Mouse (Mus musculus) adrenal gland, adult 2 months (tissue): ENCODE results near the gene Rraga. TPM values are rescaled to one million over a fixed set of nuclear protein-coding genes. Genes with fewer than 3 reads are reported as not detected.
A peak's percentile ranks its signal among the peaks of the same experiment; 100 is the strongest.

Source experiments
- DNase-seq: peaks from one replicate; pipeline ENCODE4 v3.0.0; 2021
- long read RNA-seq: library from polyadenylated mRNA; stranded (forward); transcript quantifications from one replicate; pipeline ENCODE4 v2.0.0, GENCODE M21; 2021
- polyA plus RNA-seq: library from polyadenylated mRNA; depleted of rRNA; stranded (reverse); fragments of >200 nt; gene quantifications from 2 replicates; pipeline ENCODE4 v1.2.3, GENCODE M21; 2012; rRNA removed
- total RNA-seq, 2 experiments: library from RNA; stranded (reverse); gene quantifications; 2 replicates each; pipeline ENCODE4 v1.2.3; 2021

Gene Rraga
- total RNA-seq: 100 to 1,000 TPM in 1 of 2 experiments, 10 to 100 TPM in 1; 91.5 to 124 TPM
- polyA plus RNA-seq: 72.4 and 74.6 TPM in 2 replicates
- long read RNA-seq, transcript Rraga-201 (1 exons, 1,618 nt): major isoform, 122 of 122 reads
- long read RNA-seq, partial matches to known transcripts: 0 of 122 reads
- long read RNA-seq, other reads (novel, unspliced or antisense): 0 of 122 reads

GRCm38 (mm10) chr4:86575283-86575983 is at the start of gene Rraga:
Rraga (plus strand) TSS chr4:86575668.
- peak; percentile 96 for DNase-seq

DNA sequence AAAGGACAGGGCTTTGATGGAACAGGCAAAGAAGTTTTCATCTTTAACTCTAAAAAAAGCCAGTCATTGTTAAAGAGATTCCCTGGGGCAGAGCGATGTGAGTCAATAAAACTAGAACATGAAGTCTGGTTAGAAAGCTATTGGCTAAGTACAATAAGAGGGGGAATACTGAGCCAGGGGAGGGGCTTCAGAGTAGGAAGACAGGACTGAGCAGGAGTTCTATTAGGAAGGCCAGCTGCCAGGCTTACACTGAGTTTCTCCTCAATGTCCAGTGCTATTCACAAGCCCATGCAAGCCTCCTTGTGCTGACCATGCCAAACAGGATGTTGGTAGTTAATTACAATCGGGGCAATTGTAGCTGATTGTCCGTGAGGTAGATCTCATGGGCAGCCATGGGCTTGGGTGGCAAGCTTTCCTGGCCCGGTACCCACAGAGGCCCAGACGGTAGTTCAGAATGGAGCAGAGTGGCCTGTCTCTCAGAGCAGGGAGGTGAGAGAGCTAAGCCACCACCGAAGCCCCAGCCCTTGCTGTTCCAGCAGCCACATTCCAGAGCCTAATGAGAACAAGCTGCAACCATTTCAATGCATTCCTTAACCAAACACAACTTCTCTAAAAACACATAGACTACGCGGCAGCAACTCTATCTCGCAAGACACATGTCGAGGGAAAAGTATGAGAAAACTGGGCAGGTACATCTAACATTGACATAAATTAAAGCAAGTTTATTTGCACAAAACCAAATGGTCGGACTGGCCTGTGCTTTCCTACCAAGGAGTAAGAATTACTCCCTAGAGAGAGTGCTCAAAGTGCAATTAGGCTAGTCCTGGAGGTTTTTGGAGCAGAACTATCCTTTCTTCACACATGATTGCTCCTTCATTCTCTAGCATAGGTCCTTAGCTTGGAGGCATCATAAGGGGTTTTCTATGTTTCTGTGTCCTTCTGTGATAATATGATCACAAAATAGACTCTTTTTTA is 48.0 kb upstream of the Rraga start:
- no peak for DNase-seq

DNA sequence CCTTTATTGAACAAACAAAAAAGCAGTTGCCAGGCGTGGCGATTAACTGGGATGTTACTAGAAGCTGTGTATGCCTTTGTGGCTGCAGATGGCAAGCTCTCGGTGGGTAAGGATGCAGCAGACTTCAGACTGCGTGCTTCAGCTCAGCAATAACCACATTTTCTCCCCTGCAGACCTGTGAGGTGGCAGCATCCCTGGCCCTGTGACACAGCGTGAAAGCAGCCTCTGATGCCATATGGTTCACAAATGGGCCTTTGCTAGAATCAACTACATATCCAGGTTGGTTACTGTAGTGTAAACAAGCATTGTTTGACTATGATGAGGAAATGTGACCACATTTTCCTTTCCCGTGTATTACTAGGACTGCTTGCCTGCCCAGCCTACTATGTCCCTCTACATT is 46.3 kb upstream of the Rraga start:
- no peak for DNase-seq

GRCm38 (mm10) chr4:86533406-86534090 is 41.9 kb upstream of the Rraga start:
- DNase-seq: no peak

GRCm38 (mm10) chr4:86534091-86534481 is 41.4 kb upstream of the Rraga start:
- no peak for DNase-seq

- DNase-seq: no peak
Measured at GRCm38 (mm10) chr4:86537972-86538371, 37.5 kb upstream of the Rraga start.

GRCm38 (mm10) chr4:86538936-86539335 is 36.5 kb upstream of the Rraga start:
- no peak for DNase-seq

DNA sequence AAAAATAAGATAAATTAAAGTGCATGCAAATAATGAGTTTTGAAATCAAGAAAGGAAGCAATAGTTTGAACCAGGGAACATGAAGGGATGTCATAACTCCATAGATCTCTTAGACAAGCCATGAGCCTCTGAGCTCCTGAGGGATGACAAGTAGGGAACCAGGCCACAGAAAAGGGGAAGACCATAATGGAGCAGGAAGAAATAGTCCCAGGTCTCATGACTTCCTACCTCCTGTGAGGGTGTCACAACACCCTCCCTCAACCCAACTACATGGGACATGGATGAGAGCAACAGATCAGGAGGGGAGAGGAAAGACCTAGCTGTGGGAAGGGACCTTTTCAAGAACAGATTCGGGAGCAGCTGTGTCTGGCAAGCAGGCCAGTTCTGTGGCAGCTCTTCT is 33.9 kb upstream of the Rraga start:
- no peak for DNase-seq

GRCm38 (mm10) chr4:86543999-86544398 is 31.5 kb upstream of the Rraga start:
- DNase-seq: no peak

DNA sequence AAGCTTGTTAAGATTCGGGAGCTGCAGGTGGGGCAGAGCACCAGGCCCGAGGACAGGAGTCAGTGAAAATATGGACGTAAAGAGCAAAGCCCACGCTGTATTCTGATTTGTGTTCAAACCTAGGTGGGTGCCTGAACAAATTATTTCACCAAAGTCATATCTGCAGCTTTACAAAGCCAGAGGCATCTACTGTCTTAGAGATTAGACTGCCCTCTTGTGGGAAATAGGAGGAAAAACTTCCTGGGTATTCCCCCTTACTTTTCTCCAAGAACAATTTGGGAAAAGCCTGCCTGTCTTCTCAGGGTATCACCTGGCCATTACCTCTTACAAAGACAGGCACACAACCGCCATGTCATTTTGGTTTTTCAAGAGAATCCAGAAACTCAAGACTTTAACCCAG is 29.9 kb upstream of the Rraga start:
- no peak for DNase-seq

DNA sequence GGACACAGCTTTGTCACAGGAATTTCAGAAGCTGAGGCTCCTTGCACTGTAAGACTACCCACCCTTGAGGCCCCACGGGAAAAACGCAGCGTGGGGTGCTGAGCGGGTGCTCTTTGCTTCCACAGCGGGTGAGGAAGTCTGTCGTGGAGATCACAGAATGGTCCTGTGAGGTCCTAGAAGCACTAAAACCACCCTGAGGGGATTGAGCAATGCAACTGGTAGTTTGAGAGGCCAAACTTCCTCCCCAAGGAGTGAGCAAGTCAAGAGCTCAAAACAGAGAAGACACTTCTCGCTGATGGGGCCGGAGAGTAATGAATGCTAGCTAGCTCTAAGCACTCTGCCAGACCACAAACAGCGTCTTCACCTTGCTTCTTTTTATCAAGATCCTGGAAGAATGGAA is 27.1 kb upstream of the Rraga start:
- DNase-seq: no peak

DNA sequence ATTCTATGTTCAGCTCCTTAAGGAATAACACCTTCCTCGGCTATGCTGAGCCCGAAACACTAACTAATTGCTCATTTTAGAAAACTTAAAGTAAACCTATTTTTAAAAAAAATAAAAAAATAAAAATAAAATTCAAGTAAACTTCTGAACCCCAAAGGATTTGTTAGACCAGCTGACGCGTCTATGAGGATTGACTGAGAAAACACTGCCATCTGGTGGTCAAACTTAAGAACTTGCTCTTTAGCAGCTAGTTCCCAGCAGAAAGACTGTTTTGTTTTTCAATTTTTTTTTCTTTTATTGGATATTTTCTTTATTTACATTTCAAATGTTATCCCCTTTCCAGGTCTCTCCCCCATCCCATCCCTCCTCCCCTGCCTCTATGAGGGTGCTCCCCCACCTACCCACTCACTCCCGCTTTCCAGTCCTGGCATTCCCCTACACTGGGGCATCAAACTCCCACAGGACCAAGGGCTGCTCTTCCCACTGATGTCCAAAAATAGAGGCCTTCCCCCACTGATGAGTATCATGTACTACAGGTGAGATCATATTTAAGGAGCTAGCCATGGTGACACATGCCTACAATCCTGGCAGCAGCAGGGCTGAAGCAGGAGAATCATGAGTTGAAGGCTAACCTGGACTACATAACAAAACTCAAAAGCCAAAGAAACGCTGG is 20.3 kb upstream of the Rraga start:
- DNase-seq: no peak

GRCm38 (mm10) chr4:86557371-86557770 is 18.1 kb upstream of the Rraga start:
- DNase-seq: no peak

GRCm38 (mm10) chr4:86558228-86558627 is 17.2 kb upstream of the Rraga start, which contains the start of gene Saxo1:
Saxo1 (minus strand) TSS chr4:86558328.
- DNase-seq: no peak

GRCm38 (mm10) chr4:86559006-86559405 is 16.5 kb upstream of the Rraga start:
- no peak for DNase-seq

DNA sequence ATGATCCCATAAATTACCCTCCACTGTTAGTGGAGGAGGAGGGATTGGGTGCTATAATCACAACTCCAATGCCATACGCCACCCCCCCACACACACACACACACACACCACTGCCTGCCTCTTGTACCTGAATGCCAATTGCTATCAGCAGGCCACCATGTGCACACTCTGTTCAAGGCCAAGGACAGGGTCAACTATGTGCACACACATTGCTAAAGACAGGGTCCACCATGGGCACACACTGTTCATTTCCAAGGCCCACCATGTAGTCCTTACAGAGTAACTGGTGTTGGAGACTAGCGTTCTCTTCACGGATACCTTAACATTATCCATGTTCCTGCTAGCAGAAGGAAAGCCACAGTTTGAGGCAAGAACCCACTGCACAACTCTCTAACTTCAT is 14.4 kb upstream of the Rraga start:
- DNase-seq: no peak

GRCm38 (mm10) chr4:86574939-86575282 is 557 bp upstream of the Rraga start:
- DNase-seq: no peak

DNA sequence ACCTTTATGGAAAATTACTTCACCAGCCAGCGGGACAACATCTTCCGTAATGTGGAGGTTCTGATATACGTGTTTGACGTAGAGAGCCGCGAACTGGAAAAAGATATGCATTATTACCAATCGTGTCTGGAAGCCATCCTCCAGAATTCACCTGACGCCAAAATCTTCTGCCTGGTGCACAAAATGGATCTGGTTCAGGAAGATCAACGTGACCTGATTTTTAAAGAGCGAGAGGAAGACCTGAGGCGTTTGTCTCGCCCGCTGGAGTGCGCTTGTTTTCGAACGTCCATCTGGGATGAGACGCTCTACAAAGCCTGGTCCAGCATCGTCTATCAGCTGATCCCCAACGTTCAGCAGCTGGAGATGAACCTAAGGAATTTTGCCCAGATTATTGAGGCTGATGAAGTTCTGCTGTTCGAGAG is 663 bp downstream of the Rraga start:
- no peak for DNase-seq

GRCm38 (mm10) chr4:86576630-86577225 is 1.3 kb downstream of the Rraga start:
- DNase-seq: no peak

- no peak for DNase-seq
Measured at GRCm38 (mm10) chr4:86580056-86580455, 4.6 kb downstream of the Rraga start.

DNA sequence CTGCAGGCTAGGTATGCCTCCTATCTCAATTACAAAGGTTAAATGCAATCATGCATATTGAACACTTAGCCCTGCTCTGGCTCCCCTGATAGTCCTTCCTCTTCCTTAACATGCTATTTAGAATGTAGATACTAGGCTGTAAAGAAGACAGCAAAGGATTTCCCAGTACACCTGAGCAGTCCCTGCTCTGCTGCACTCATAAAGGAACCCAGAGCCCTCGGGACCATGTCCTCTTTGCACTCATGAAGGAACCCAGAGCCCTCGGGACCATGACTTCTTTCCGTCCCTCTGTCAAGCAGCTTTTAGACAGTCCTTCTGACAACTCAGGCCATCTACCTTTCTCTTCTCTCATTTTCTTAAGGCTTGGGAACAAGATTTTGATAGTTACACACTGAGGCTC is 5.1 kb downstream of the Rraga start:
- DNase-seq: no peak
